ENCODE assay signal across 9 mouse cellular contexts in the genomic region with DNA sequence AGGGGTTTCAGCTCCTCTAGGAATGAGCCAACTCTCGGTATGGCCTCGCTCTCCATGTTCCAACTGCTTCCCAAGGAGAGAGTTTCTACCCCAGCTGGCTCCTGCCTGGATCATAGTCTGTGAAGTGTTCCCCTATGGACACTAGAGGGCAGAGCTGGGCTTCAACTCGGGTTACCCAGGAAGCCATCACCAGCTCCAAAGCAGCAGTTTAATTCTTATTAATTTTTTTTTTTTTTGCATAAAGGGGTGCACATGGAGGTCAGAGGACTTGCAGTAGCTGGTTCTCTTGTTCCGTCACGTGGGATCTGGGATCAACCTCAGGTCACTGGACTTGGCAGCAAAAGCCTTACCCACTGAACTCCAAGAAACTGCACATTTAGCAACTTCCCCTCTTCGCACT. TPM values are rescaled to one million over a fixed set of nuclear protein-coding genes. Genes with fewer than 3 reads are reported as not detected.
A peak's percentile ranks its signal among the peaks of the same experiment; 100 is the strongest.
DNase-seq lines count a peak whose midpoint lies in the region; ATAC-seq and TF ChIP-seq lines count a peak whose summit lies in the region.
"Had no signal": no experiment of that assay in that cellular context is flagged by ENCODE, and none has a peak within 500 bp of the region (broad histone marks: within the 10 kb centered on the region; RNA-seq: fewer than 3 reads in every experiment).

No protein-coding gene starts in this region.

- no peaks in the 10 kb centered on the region for H3K27me3 ChIP-seq in heart, embryonic 11.5 days (ENCODE audit: control insufficient read depth, insufficient read depth, low read length)
- H3K27me3 ChIP-seq in cerebellum, adult 2 months (ENCODE audit: control insufficient read depth, insufficient read depth, low read length): no peaks in the 10 kb centered on the region
- H3K27me3 ChIP-seq in hindbrain, embryonic 16.5 days (replicated peaks; ENCODE audit: control insufficient read depth, insufficient read depth, low read length): no peaks in the 10 kb centered on the region

- peak; percentile 85 to 87 for DNase-seq in heart, adult 18-20 months
- DNase-seq in cerebellum, adult 2 months: peak; percentile 76 to 77
- DNase-seq in left cerebral cortex, adult 2 months (ENCODE audit: extremely low spot score in 1 of 2, low spot score in 2 of 2): peak; percentile 73 to 74
- peak; percentile 87 for DNase-seq in lung, postnatal 36 days
- DNase-seq in right cerebral cortex, postnatal 10 days (ENCODE audit: low spot score in 2 of 2): peak; percentile 83 to 85

- no peaks in the 10 kb centered on the region for H3K9me3 ChIP-seq in heart, embryonic 11.5 days (replicated peaks; ENCODE audit: control insufficient read depth, low read length)
- H3K9me3 ChIP-seq in hindbrain, embryonic 16.5 days (ENCODE audit: control insufficient read depth, low read length): no peaks in the 10 kb centered on the region

- intact Hi-C loops in left cerebral cortex, adult 2 months (cut with DNase I): loop anchor here (1.0 to 2.0 kb wide), 2 partner anchors 16 to 100 kb away; no protein-coding TSS in a partner anchor

- WGBS in heart, embryonic 11.5 days (ENCODE audit: insufficient replicate concordance): 33% methylated on average over 6 of the region's 6 CpGs
- 17% methylated on average over 6 of the region's 6 CpGs for WGBS in cerebellum, adult 2 months
- 24% methylated on average over 6 of the region's 6 CpGs for WGBS in hindbrain, embryonic 16.5 days

- no peak overlapping the region for H3K27ac ChIP-seq in heart, embryonic 11.5 days (ENCODE audit: low read depth, low read length)
- H3K27ac ChIP-seq in cerebellum, adult 2 months (ENCODE audit: insufficient read depth, low read length): no peak overlapping the region
- H3K27ac ChIP-seq in hindbrain, embryonic 16.5 days (ENCODE audit: low read depth, low read length): no peak overlapping the region; the same call in 1 of the 2 replicates
- no peak overlapping the region for H3K27ac ChIP-seq in left cerebral cortex, adult 2 months

- peaks cover 18% of the 10 kb centered on the region for H3K36me3 ChIP-seq in heart, embryonic 11.5 days (ENCODE audit: control insufficient read depth, insufficient read depth, low read length)
- peaks cover 18% of the 10 kb centered on the region for H3K36me3 ChIP-seq in hindbrain, embryonic 16.5 days (ENCODE audit: control insufficient read depth, insufficient read depth, low read length)

- no peak overlapping the region for H3K9ac ChIP-seq in heart, embryonic 11.5 days (ENCODE audit: low read depth, low read length)
- no peak overlapping the region for H3K9ac ChIP-seq in hindbrain, embryonic 16.5 days (ENCODE audit: low read depth, low read length)

- TF ChIP-seq CTCF in cerebellum, adult 2 months (IDR thresholded peaks at IDR 0.05; ENCODE audit: borderline replicate concordance, insufficient read depth, low read depth, low read length): peak; percentile 85
- TF ChIP-seq CTCF in left cerebral cortex, adult 2 months (IDR thresholded peaks at IDR 0.05): peak; percentile 89

- H3K4me2 ChIP-seq in heart, embryonic 11.5 days: no peak overlapping the region
- no peak overlapping the region for H3K4me2 ChIP-seq in hindbrain, embryonic 16.5 days (ENCODE audit: low read length)

- no peak for ATAC-seq in heart, embryonic 11.5 days (replicated peaks; ENCODE audit: insufficient number of reproducible peaks, low FRiP score, low TSS enrichment)
- peak; percentile 85 for ATAC-seq in frontal cortex, adult (ENCODE audit: low TSS enrichment)
- ATAC-seq in hindbrain, embryonic 16.5 days: peak; percentile 66

- H3K4me1 ChIP-seq in heart, embryonic 11.5 days (ENCODE audit: control insufficient read depth, insufficient read depth, low read length): no peaks in the 10 kb centered on the region
- H3K4me1 ChIP-seq in cerebellum, adult 2 months (ENCODE audit: control insufficient read depth, insufficient read depth, low read length): peaks cover 7% of the 10 kb centered on the region
- no peaks in the 10 kb centered on the region for H3K4me1 ChIP-seq in hindbrain, embryonic 16.5 days (ENCODE audit: control insufficient read depth, insufficient read depth, low read depth, low read length)

- no peak for TF ChIP-seq POLR2A in cerebellum, adult 2 months (IDR thresholded peaks at IDR 0.05; ENCODE audit: borderline replicate concordance, insufficient read depth, low read length)

- no peak overlapping the region for H3K4me3 ChIP-seq in heart, embryonic 11.5 days (ENCODE audit: low read depth, low read length)
- no peak overlapping the region for H3K4me3 ChIP-seq in cerebellum, adult 2 months (replicated peaks; ENCODE audit: insufficient read depth, low read depth, low read length)
- H3K4me3 ChIP-seq in hindbrain, embryonic 16.5 days (ENCODE audit: low read length): no peak overlapping the region
- H3K4me3 ChIP-seq in left cerebral cortex, adult 2 months: no peak overlapping the region
- H3K4me3 ChIP-seq: myocyte had no signal

RNA-seq across cellular contexts. Expression of gene Irs3, which starts 11.5 kb away (rescaled TPM):
- total RNA-seq in heart, adult 18-20 months (2021): 1 to 10 TPM in 1 of 2 experiments, under 1 TPM in 1; 0.87 to 1.5 TPM
- 0.23 TPM in 2 replicates for polyA plus RNA-seq in heart, embryonic 11.5 days (2014; fragmentation: Nextera tagmentation; extraction: Ambion mirVana)
- 0.17 and 0.18 TPM in 2 replicates for polyA plus RNA-seq in cerebellum, adult 2 months (2012; rRNA removed)
- 0.11 and 0.16 TPM in 2 replicates for polyA plus RNA-seq in hindbrain, embryonic 16.5 days (2015; fragmentation: Nextera tagmentation; extraction: Ambion mirVana)
- under 1 TPM; 0.14 to 0.29 TPM for total RNA-seq in left cerebral cortex, adult 2 months (2021)

RNA-seq across cellular contexts. Expression of gene Sap25, which starts 15.8 kb away (rescaled TPM):
- 1 to 10 TPM; 2.2 to 2.6 TPM for total RNA-seq in heart, adult 18-20 months (2021)
- 3.9 and 5.6 TPM in 2 replicates for polyA plus RNA-seq in heart, embryonic 11.5 days (2014; fragmentation: Nextera tagmentation; extraction: Ambion mirVana)
- 17.1 and 19.7 TPM in 2 replicates for polyA plus RNA-seq in cerebellum, adult 2 months (2012; rRNA removed)
- polyA plus RNA-seq in hindbrain, embryonic 16.5 days (2015; fragmentation: Nextera tagmentation; extraction: Ambion mirVana): 3.4 and 6.6 TPM in 2 replicates
- total RNA-seq in left cerebral cortex, adult 2 months (2021): 1 to 10 TPM; 4.8 to 7.2 TPM

RNA-seq across cellular contexts. Expression of gene Agfg2, which starts 27.5 kb away (rescaled TPM):
- 10 to 100 TPM; 16.9 to 23.0 TPM for total RNA-seq in heart, adult 18-20 months (2021)
- polyA plus RNA-seq in heart, embryonic 11.5 days (2014; fragmentation: Nextera tagmentation; extraction: Ambion mirVana): 19.9 TPM in 2 replicates
- polyA plus RNA-seq in cerebellum, adult 2 months (2012; rRNA removed): 39.8 and 41.3 TPM in 2 replicates
- polyA plus RNA-seq in hindbrain, embryonic 16.5 days (2015; fragmentation: Nextera tagmentation; extraction: Ambion mirVana): 20.1 and 21.7 TPM in 2 replicates
- total RNA-seq in left cerebral cortex, adult 2 months (2021): 10 to 100 TPM; 43.6 to 45.5 TPM

RNA-seq across cellular contexts. Expression of gene Gm20605, which starts 28.0 kb away (rescaled TPM):
- 1 to 10 TPM; 2.9 to 4.2 TPM for total RNA-seq in heart, adult 18-20 months (2021)
- 5.9 and 6.5 TPM in 2 replicates for polyA plus RNA-seq in heart, embryonic 11.5 days (2014; fragmentation: Nextera tagmentation; extraction: Ambion mirVana)
- polyA plus RNA-seq in cerebellum, adult 2 months (2012; rRNA removed): 8.1 and 9.9 TPM in 2 replicates
- 7.4 and 7.6 TPM in 2 replicates for polyA plus RNA-seq in hindbrain, embryonic 16.5 days (2015; fragmentation: Nextera tagmentation; extraction: Ambion mirVana)
- 10 to 100 TPM; 11.6 to 12.8 TPM for total RNA-seq in left cerebral cortex, adult 2 months (2021)

RNA-seq across cellular contexts. Expression of gene Lrch4, which starts 28.1 kb away (rescaled TPM):
- total RNA-seq in heart, adult 18-20 months (2021): 10 to 100 TPM; 17.5 to 19.1 TPM
- polyA plus RNA-seq in heart, embryonic 11.5 days (2014; fragmentation: Nextera tagmentation; extraction: Ambion mirVana): 26.0 and 28.0 TPM in 2 replicates
- 14.4 and 14.8 TPM in 2 replicates for polyA plus RNA-seq in cerebellum, adult 2 months (2012; rRNA removed)
- 14.9 and 21.6 TPM in 2 replicates for polyA plus RNA-seq in hindbrain, embryonic 16.5 days (2015; fragmentation: Nextera tagmentation; extraction: Ambion mirVana)
- total RNA-seq in left cerebral cortex, adult 2 months (2021): 10 to 100 TPM; 15.9 to 21.2 TPM
